Mouse (Mus musculus): ENCODE results near the gene Gm29423. TPM values are rescaled to one million over a fixed set of nuclear protein-coding genes. Genes with fewer than 3 reads are reported as not detected.
"Not testable (repeated sequence)": the region's sequence is repeated elsewhere in the genome, so short reads cannot be mapped to it uniquely, and the experiment has no call there.

Gene Gm29423
- total RNA-seq (2021), result not detected
- long read RNA-seq, experiment 1, result 0 reads
- long read RNA-seq, experiment 2, result 0 reads

DNA sequence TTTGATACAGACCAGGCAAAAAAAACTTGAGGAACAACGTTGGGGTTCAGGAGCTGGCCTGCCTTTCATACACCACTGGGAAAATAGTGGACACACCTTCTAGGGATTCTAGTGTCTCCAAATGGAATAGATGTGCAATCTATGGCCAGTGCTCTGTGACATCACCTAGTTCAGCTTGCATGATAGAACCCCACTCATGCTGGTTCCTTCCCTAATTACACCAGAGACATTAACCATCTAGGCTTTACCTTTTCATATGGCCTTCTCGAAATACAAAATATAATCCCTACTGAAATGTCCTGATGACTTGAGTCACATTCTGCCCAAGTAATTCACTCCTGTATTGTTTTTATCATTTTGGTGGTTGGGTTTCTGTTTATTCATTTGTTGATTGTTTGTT is at the start of gene Gm29423, which contains the start of gene Gm29644:
Gene Gm29423 (minus strand): TSS at position 101 of the 400 bp plus-strand sequence.
Gene Gm29644 (minus strand): TSS at position 157 of the 400 bp plus-strand sequence.
- not testable (repeated sequence) for DNase-seq (ENCODE audit: low spot score in 2 of 2)

DNA sequence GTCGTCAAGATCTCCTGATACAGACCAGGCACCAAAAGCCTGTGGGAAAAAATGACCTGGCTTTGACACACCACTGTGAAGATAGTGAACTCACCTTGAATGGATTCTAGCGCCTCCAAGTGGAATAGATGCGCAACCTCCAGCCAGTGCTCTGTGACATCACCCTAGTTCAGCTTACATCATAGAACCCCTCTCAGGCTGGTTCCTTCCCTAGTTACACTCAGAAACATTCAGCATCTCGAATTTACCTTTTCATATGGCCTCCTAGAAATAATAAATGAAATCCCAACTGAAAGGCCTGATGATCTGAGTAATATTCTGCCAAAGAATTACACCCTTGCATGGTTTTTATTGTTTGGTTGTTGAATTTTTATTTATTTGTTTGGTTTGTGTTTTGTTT is 29.5 kb downstream of the Gm29423 start, which contains the start of gene Gm21118:
Gene Gm21118 (minus strand): TSS at position 101 of the 400 bp plus-strand sequence.
- DNase-seq (ENCODE audit: low spot score in 2 of 2), result not testable (repeated sequence)

Other genes starting within 250 kb of the Gm29423 start
- gene Gm21118, start 29.6 kb downstream of the Gm29423 start, total RNA-seq (2021), result not detected
- not detected for gene Gm29644, start 56 bp upstream of the Gm29423 start, total RNA-seq (2021)
- not detected for gene Gm20888, start 138.6 kb upstream of the Gm29423 start, total RNA-seq (2021)